Mouse (Mus musculus) neural tube, embryonic 11.5 days (tissue): Measurements from ENCODE around the gene Adamtsl5. TPM values are rescaled to one million over a fixed set of nuclear protein-coding genes. Genes with fewer than 3 reads are reported as not detected.

Experiments used
- ATAC-seq: fragments of 200-750 bp; cut with Nextera tagmentation; 2 replicates; pipeline ENCODE4 v1.8.0; 2017; ENCODE audit warnings: moderate number of reproducible peaks, mild to moderate bottlenecking, moderate TSS enrichment, moderate library complexity; ENCODE audit not compliant: insufficient read depth, low FRiP score, low TSS enrichment
- DNase-seq: peaks from one replicate; pipeline ENCODE4 v3.0.0-alpha.2; 2015; ENCODE audit warnings: low spot score
- H3K27ac ChIP-seq: fragments of 300-500 bp; sonication (generic); 2 replicates; pipeline ENCODE4 v1.5.1; 2014; ENCODE audit warnings: low read depth, mild to moderate bottlenecking, low read length
- H3K27me3 ChIP-seq: fragments of 300-500 bp; sonication (generic); 2 replicates; pipeline ENCODE4 v1.6.1; 2014; ENCODE audit warnings: mild to moderate bottlenecking, low read length, mixed read lengths; ENCODE audit not compliant: control insufficient read depth, insufficient read depth
- H3K36me3 ChIP-seq: fragments of 300-500 bp; sonication (generic); 2 replicates; pipeline ENCODE4 v1.6.1; 2014; ENCODE audit warnings: mild to moderate bottlenecking, low read length, moderate library complexity, mixed read lengths; ENCODE audit not compliant: control insufficient read depth, insufficient read depth
- H3K4me1 ChIP-seq: fragments of 300-500 bp; sonication (generic); 2 replicates; pipeline ENCODE4 v1.6.1; 2014; ENCODE audit warnings: low read length, mixed read lengths; ENCODE audit not compliant: control insufficient read depth, insufficient read depth
- H3K4me2 ChIP-seq: fragments of 300-500 bp; sonication (generic); 2 replicates; pipeline ENCODE4 v1.6.1; 2014; ENCODE audit warnings: low read depth, mild to moderate bottlenecking, moderate library complexity
- H3K4me3 ChIP-seq: fragments of 300-500 bp; sonication (generic); 2 replicates; pipeline ENCODE4 v1.5.1; 2014; ENCODE audit warnings: low read depth, low read length
- H3K9ac ChIP-seq: fragments of 300-500 bp; sonication (generic); 2 replicates; pipeline ENCODE4 v1.6.1; 2014; ENCODE audit warnings: mild to moderate bottlenecking, low read length
- H3K9me3 ChIP-seq: fragments of 300-500 bp; sonication (generic); 2 replicates; pipeline ENCODE4 v1.6.1; 2016; ENCODE audit warnings: low read length; ENCODE audit not compliant: control insufficient read depth
- WGBS: fragments of 180-500 bp; shearing (Covaris S2); extraction: QIAGEN DNeasy Blood & Tissue Kit; methylation state at CpG from one replicate; pipeline ENCODE4 v1.1.7; 2014; 5-methylcytosine and 5-hydroxymethylcytosine counted together
- polyA plus RNA-seq: library from polyadenylated mRNA; unstranded; fragments of >200 nt; fragmentation: Nextera tagmentation; extraction: Ambion mirVana; gene quantifications from 2 replicates; pipeline ENCODE4 v1.2.1, GENCODE M21; 2014

Gene Adamtsl5
- polyA plus RNA-seq, 1 experiment from 2014 or later = 0.17 TPM

GRCm38 (mm10) chr10:80365736-80366135 lies 17.5 kb upstream of the Adamtsl5 start:
- ATAC-seq (no peak), DNase-seq (no peak)
- Histone ChIP-seq H3K9ac (no peak overlapping the region), H3K4me2 (no peak overlapping the region), H3K27me3 (no peaks in the 10 kb centered on the region), H3K9me3 (no peaks in the 10 kb centered on the region), H3K4me3 (no peak overlapping the region), H3K27ac (no peak overlapping the region), H3K4me1 (no peaks in the 10 kb centered on the region), H3K36me3 (no peaks in the 10 kb centered on the region)
- 70% methylated on average over 6 of the region's 6 CpGs for WGBS

GRCm38 (mm10) chr10:80363734-80364133 lies 15.5 kb upstream of the Adamtsl5 start:
- WGBS = 48% methylated on average over 6 of the region's 6 CpGs
- Histone ChIP-seq H3K36me3 (no peaks in the 10 kb centered on the region), H3K4me1 (no peaks in the 10 kb centered on the region), H3K9ac (no peak overlapping the region; the same call in 1 of the 2 replicates), H3K4me3 (no peak overlapping the region), H3K27ac (no peak overlapping the region), H3K27me3 (peaks cover 8% of the 10 kb centered on the region), H3K9me3 (no peaks in the 10 kb centered on the region), H3K4me2 (no peak overlapping the region)
- ATAC-seq (no peak), DNase-seq (no peak)

- Histone ChIP-seq H3K4me3 (no peak overlapping the region), H3K9me3 (no peaks in the 10 kb centered on the region), H3K36me3 (no peaks in the 10 kb centered on the region), H3K9ac (no peak overlapping the region), H3K27me3 (peaks cover 59% of the 10 kb centered on the region), H3K4me1 (0 out of 2 replicates have a peak, but pooled peaks cover 3% of the 10 kb centered on the region), H3K27ac (no peak overlapping the region), H3K4me2 (0 out of 2 replicates have a peak overlapping the region, but pooled peaks have one; percentile 4)
- ATAC-seq = no peak
- WGBS = 9% methylated on average over 31 of the region's 31 CpGs
- no peak for DNase-seq
These were observed 9.9 kb upstream of the Adamtsl5 start for GRCm38 (mm10) chr10:80357994-80358639.

DNA sequence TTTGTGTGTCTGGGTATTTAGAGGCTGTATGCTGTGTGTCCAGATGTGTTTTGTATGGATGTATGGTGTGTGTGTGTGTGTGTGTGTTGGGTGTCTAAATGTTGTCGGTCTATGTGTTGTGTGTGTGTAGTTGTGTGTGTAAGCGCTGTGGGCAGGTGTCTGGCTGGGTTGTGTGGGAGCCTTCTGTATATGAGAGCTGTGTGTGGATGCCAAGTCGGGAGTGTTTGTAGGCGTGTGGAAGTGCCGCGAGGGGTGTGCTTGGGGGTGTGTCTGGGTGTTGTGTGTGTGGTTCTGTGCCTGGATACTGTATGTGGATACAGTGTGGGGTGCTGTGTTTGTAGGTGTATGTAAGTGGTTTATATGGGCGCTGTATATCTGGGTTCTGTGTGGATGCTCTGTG lies 9.1 kb upstream of the Adamtsl5 start:
- no peaks in the 10 kb centered on the region for H3K9me3 ChIP-seq
- H3K4me3 ChIP-seq = no peak overlapping the region
- DNase-seq (no peak), ATAC-seq (no peak)
- peaks cover 67% of the 10 kb centered on the region for H3K27me3 ChIP-seq
- 0 out of 2 replicates have a peak, but pooled peaks cover 3% of the 10 kb centered on the region for H3K4me1 ChIP-seq
- H3K9ac ChIP-seq = no peak overlapping the region
- H3K27ac ChIP-seq = no peak overlapping the region
- no peak overlapping the region for H3K4me2 ChIP-seq
- no peaks in the 10 kb centered on the region for H3K36me3 ChIP-seq
- 39% methylated on average over 7 of the region's 7 CpGs for WGBS

GRCm38 (mm10) chr10:80356737-80357136 lies 8.5 kb upstream of the Adamtsl5 start:
- 0 out of 2 replicates have a peak, but pooled peaks cover 3% of the 10 kb centered on the region for H3K4me1 ChIP-seq
- H3K9me3 ChIP-seq = no peaks in the 10 kb centered on the region
- ATAC-seq (no peak), DNase-seq (no peak)
- H3K27ac ChIP-seq = no peak overlapping the region
- WGBS = 2% methylated on average over 33 of the region's 34 CpGs
- H3K4me2 ChIP-seq = peak overlapping the region; percentile 24
- H3K36me3 ChIP-seq = no peaks in the 10 kb centered on the region
- no peak overlapping the region; the same call in 1 of the 2 replicates for H3K9ac ChIP-seq
- H3K27me3 ChIP-seq = peaks cover 72% of the 10 kb centered on the region
- H3K4me3 ChIP-seq = peak overlapping the region; percentile 13; the same call in 1 of the 2 replicates

- peak within 1 kb of the TSS; percentile 24 for H3K4me2 ChIP-seq
- DNase-seq (no peak), ATAC-seq (no peak)
- H3K36me3 ChIP-seq = no peaks in the 10 kb centered on the region
- peak within 1 kb of the TSS; percentile 13; the same call in 1 of the 2 replicates for H3K4me3 ChIP-seq
- 0 out of 2 replicates have a peak, but pooled peaks cover 3% of the 10 kb centered on the region for H3K4me1 ChIP-seq
- H3K9me3 ChIP-seq = no peaks in the 10 kb centered on the region
- H3K9ac ChIP-seq = no peak within 1 kb of the TSS; the same call in 1 of the 2 replicates
- under 1% methylated on average over 51 of the region's 53 CpGs for WGBS
- no peak within 1 kb of the TSS for H3K27ac ChIP-seq
- H3K27me3 ChIP-seq = peaks cover 76% of the 10 kb centered on the region
These were observed 7.9 kb upstream of the Adamtsl5 start, which contains the start of gene Plk5 for GRCm38 (mm10) chr10:80356001-80356682. Gene Plk5, plus strand, starts transcription at chr10:80356459.

DNA sequence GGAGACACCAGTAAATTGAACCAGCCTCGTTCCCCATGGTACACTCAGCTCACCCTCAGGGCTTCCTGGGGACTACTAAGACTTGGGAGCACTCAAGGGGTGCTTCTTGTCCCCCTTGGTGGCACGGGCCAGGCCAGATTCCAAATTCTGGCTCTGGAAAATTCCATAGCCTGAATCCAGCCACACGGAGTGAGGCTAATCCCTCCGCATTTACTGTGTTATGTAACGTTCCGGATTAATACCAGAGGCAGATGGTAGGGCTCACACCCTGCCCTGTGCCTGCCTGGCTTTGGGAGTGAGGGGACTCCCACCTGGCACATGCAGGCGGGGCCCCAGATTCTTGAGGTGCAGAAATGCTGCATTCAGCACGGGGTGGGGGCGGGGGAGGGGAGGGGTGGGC lies 7.2 kb upstream of the Adamtsl5 start:
- DNase-seq (no peak), ATAC-seq (no peak)
- Histone ChIP-seq H3K4me3 (no peak overlapping the region), H3K27ac (no peak overlapping the region), H3K9ac (no peak overlapping the region), H3K9me3 (no peaks in the 10 kb centered on the region), H3K36me3 (no peaks in the 10 kb centered on the region), H3K4me1 (0 out of 2 replicates have a peak, but pooled peaks cover 3% of the 10 kb centered on the region), H3K27me3 (peaks cover 83% of the 10 kb centered on the region), H3K4me2 (no peak overlapping the region)
- 10% methylated on average over 9 of the region's 9 CpGs for WGBS

GRCm38 (mm10) chr10:80352727-80353126 lies 4.5 kb upstream of the Adamtsl5 start:
- no peak for ATAC-seq
- no peak for DNase-seq

More at GRCm38 (mm10) chr10:80352727-80353126, 4.5 kb upstream of the Adamtsl5 start:
- Histone ChIP-seq H3K27ac (no peak overlapping the region), H3K4me3 (no peak overlapping the region; the same call in 1 of the 2 replicates), H3K27me3 (peaks cover 91% of the 10 kb centered on the region), H3K4me2 (no peak overlapping the region), H3K36me3 (no peaks in the 10 kb centered on the region), H3K4me1 (peaks cover 8% of the 10 kb centered on the region; the same call in 1 of the 2 replicates), H3K9me3 (no peaks in the 10 kb centered on the region), H3K9ac (no peak overlapping the region)
- WGBS = 65% methylated on average over 8 of the region's 8 CpGs
